Mouse (Mus musculus): ENCODE results near the gene AI413582.

DNA sequence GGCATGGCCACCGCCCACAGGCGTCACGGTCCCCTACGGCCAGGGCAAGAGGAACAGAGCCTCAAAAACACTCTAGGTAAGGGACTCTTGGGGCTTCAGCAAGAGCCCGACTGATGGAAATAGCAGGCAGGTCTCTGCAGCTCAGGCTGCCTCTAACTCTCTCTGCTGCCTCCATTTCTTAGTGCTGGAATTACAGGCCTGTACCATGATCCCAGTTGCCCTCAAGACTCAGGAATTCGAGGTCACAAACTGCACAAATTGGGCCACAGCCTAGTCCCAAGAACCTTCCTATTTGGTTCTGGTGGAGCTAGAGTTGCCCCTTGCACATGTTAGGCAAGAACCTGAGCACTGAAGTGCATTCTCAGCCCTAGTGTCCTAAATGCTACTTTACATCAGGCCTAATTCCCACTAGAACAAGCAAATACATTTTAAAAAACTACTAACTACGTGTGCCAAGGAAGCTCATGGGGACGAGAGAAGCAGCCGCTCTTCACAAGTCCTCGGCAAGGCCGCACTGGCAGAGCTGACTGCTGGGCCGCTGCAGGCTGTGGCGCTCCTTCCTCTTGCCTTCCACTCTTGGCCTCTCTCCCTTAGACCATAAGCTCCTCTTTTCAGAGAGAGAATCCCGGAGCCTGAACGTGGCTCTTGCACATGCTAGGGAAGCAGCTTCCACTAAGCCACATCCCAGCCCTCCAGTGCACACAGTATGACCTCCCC, 30.3 kb upstream of the AI413582 start:
- no peak for TF ChIP-seq CTCF (IDR thresholded peaks at IDR 0.05; ENCODE audit: low read depth)
- TF ChIP-seq EP300 (IDR thresholded peaks at IDR 0.05; ENCODE audit: low read depth) = no peak
